ENCODE assay signal across 7 mouse cellular contexts in genomic region chr16:37776166-37776859, GRCm38 (mm10). TPM values are rescaled to one million over a fixed set of nuclear protein-coding genes. Genes with fewer than 3 reads are reported as not detected.
DNase-seq lines count a peak whose midpoint lies in the region; ATAC-seq and TF ChIP-seq lines count a peak whose summit lies in the region.

No protein-coding gene starts in this region.

- peak overlapping the region; percentile 84 for H3K4me2 ChIP-seq in lung, postnatal 0 days (replicated peaks; ENCODE audit: low read depth, low read length)
- peak overlapping the region; percentile 98 for H3K4me2 ChIP-seq in forebrain, embryonic 15.5 days (replicated peaks)
- H3K4me2 ChIP-seq in limb, embryonic 14.5 days (replicated peaks; ENCODE audit: low read depth, low read length, severe bottlenecking): peak overlapping the region; percentile 66
- H3K4me2 ChIP-seq in stomach, embryonic 15.5 days: peak overlapping the region; percentile 77

- TF ChIP-seq CTCF in lung, postnatal 0 days (IDR thresholded peaks at IDR 0.05): 0 out of 2 replicates have a peak, but pooled peaks have one; percentile 3

- peaks cover 12% of the 10 kb centered on the region; the same call in 1 of the 2 replicates for H3K4me1 ChIP-seq in lung, postnatal 0 days (ENCODE audit: insufficient read depth, low read depth, low read length)
- peaks cover 24% of the 10 kb centered on the region for H3K4me1 ChIP-seq in forebrain, embryonic 15.5 days
- H3K4me1 ChIP-seq in limb, embryonic 14.5 days (ENCODE audit: control insufficient read depth, insufficient read depth, low read length): peaks cover 24% of the 10 kb centered on the region
- peaks cover 14% of the 10 kb centered on the region for H3K4me1 ChIP-seq in stomach, embryonic 15.5 days

- 0 out of 2 replicates have a peak, but pooled peaks have one; percentile 3 for ATAC-seq in lung, postnatal 0 days
- ATAC-seq in forebrain, embryonic 15.5 days (replicated peaks): peak; percentile 30
- ATAC-seq in limb, embryonic 14.5 days (ENCODE audit: low FRiP score, low read depth): no peak
- no peak for ATAC-seq in stomach, embryonic 15.5 days (ENCODE audit: insufficient read depth, low FRiP score, low read depth)

- H3K9me3 ChIP-seq in lung, postnatal 0 days (ENCODE audit: low read length): no peaks in the 10 kb centered on the region
- no peaks in the 10 kb centered on the region for H3K9me3 ChIP-seq in forebrain, embryonic 15.5 days
- H3K9me3 ChIP-seq in limb, embryonic 14.5 days (ENCODE audit: control insufficient read depth, low read length): no peaks in the 10 kb centered on the region
- no peaks in the 10 kb centered on the region for H3K9me3 ChIP-seq in stomach, embryonic 15.5 days

- no peaks in the 10 kb centered on the region for H3K27me3 ChIP-seq in lung, postnatal 0 days (replicated peaks; ENCODE audit: insufficient read depth, low read length)
- no peaks in the 10 kb centered on the region for H3K27me3 ChIP-seq in forebrain, embryonic 15.5 days
- H3K27me3 ChIP-seq in limb, embryonic 14.5 days (ENCODE audit: control insufficient read depth, insufficient read depth, low read length): no peaks in the 10 kb centered on the region
- H3K27me3 ChIP-seq in stomach, embryonic 15.5 days (replicated peaks): no peaks in the 10 kb centered on the region

- WGBS in lung, postnatal 0 days: 33% methylated on average over 14 of the region's 14 CpGs
- whole genome bisulfite sequencing in forebrain, embryonic 15.5 days: 32% methylated on average over 14 of the region's 14 CpGs
- 32% methylated on average over 14 of the region's 14 CpGs for whole genome bisulfite sequencing in limb, embryonic 14.5 days
- WGBS in stomach, embryonic 15.5 days: 32% methylated on average over 14 of the region's 14 CpGs

- DNase-seq in lung, postnatal 0 days (ENCODE audit: low spot score): no peak
- no peak for DNase-seq in lung, postnatal 36 days
- no peak for DNase-seq in limb, embryonic 14.5 days (ENCODE audit: low spot score)
- no peak for DNase-seq in ovary, postnatal 10 days (ENCODE audit: low spot score)
- no peak for DNase-seq in cerebellum, postnatal 10 days

- no peak overlapping the region for H3K27ac ChIP-seq in lung, postnatal 0 days (ENCODE audit: low read length)
- H3K27ac ChIP-seq in forebrain, embryonic 15.5 days (replicated peaks): no peak overlapping the region
- H3K27ac ChIP-seq in limb, embryonic 14.5 days (replicated peaks; ENCODE audit: low read depth, low read length): peak overlapping the region; percentile 94
- peak overlapping the region; percentile 88; the same call in 1 of the 2 replicates for H3K27ac ChIP-seq in stomach, embryonic 15.5 days

- no peaks in the 10 kb centered on the region for H3K36me3 ChIP-seq in lung, postnatal 0 days (ENCODE audit: insufficient read depth, low read length)
- no peaks in the 10 kb centered on the region for H3K36me3 ChIP-seq in forebrain, embryonic 15.5 days
- peaks cover 14% of the 10 kb centered on the region for H3K36me3 ChIP-seq in limb, embryonic 14.5 days (ENCODE audit: control insufficient read depth, insufficient read depth, low read length)
- no peaks in the 10 kb centered on the region for H3K36me3 ChIP-seq in stomach, embryonic 15.5 days

- no peak for TF ChIP-seq EP300 in lung, postnatal 0 days (IDR thresholded peaks at IDR 0.05)

- peak overlapping the region; percentile 79 for H3K4me3 ChIP-seq in lung, postnatal 0 days (ENCODE audit: low read depth, low read length)
- H3K4me3 ChIP-seq in forebrain, embryonic 15.5 days: peak overlapping the region; percentile 89
- H3K4me3 ChIP-seq in limb, embryonic 14.5 days (replicated peaks; ENCODE audit: low read length): peak overlapping the region; percentile 90
- peak overlapping the region; percentile 78 for H3K4me3 ChIP-seq in stomach, embryonic 15.5 days (replicated peaks)

- H3K9ac ChIP-seq in lung, postnatal 0 days (replicated peaks; ENCODE audit: low read depth): peak overlapping the region; percentile 75; the same call in 1 of the 2 replicates
- H3K9ac ChIP-seq in forebrain, embryonic 15.5 days (replicated peaks): peak overlapping the region; percentile 78
- H3K9ac ChIP-seq in limb, embryonic 14.5 days (ENCODE audit: low read depth, low read length, severe bottlenecking): peak overlapping the region; percentile 93
- H3K9ac ChIP-seq in stomach, embryonic 15.5 days: no peak overlapping the region

- no peak for TF ChIP-seq POLR2A in limb, embryonic 14.5 days (IDR thresholded peaks at IDR 0.05; ENCODE audit: borderline replicate concordance, extremely low read depth, insufficient read depth, insufficient read length)

RNA-seq across cellular contexts. Expression of gene Fstl1, which starts 0.4 kb away (rescaled TPM):
- polyA plus RNA-seq in lung, postnatal 0 days (2015; fragmentation: Nextera tagmentation; extraction: Ambion mirVana): 305 and 333 TPM in 2 replicates
- polyA plus RNA-seq in forebrain, embryonic 15.5 days (2015; fragmentation: Nextera tagmentation; extraction: Ambion mirVana): 80.6 and 82.9 TPM in 2 replicates
- 478 and 520 TPM in 2 replicates for polyA plus RNA-seq in limb, embryonic 14.5 days (2012; rRNA removed)
- polyA plus RNA-seq in limb, embryonic 14.5 days (2014; fragmentation: Nextera tagmentation; extraction: Ambion mirVana): 865 and 910 TPM in 2 replicates
- 327 and 347 TPM in 2 replicates for polyA plus RNA-seq in stomach, embryonic 15.5 days (2015; fragmentation: Nextera tagmentation; extraction: Ambion mirVana)

Comparison
In these comparisons a context has a peak if more than half of its experiments do, and no peak if none do; other contexts are left out.
1. ATAC-seq: peak in lung, postnatal 0 days (single experiment) and forebrain, embryonic 15.5 days (single experiment); none in limb, embryonic 14.5 days (single experiment) and stomach, embryonic 15.5 days (single experiment).
2. H3K27ac ChIP-seq: peak in limb, embryonic 14.5 days (single experiment) and stomach, embryonic 15.5 days (single experiment); none in lung, postnatal 0 days (single experiment) and forebrain, embryonic 15.5 days (single experiment).
3. Peak in every context shown above with its lines, with median percentiles within 50 percentile points of each other: H3K4me2 ChIP-seq and H3K4me3 ChIP-seq.